Mouse (Mus musculus) lung, embryonic 16.5 days (tissue): ENCODE results near the gene Inafm1. TPM values are rescaled to one million over a fixed set of nuclear protein-coding genes. Genes with fewer than 3 reads are reported as not detected.

Source experiments
- ATAC-seq: fragments of 200-750 bp; cut with Nextera tagmentation; 2 replicates; pipeline ENCODE4 v1.8.0; 2017; ENCODE audit warnings: low read depth, mild to moderate bottlenecking, moderate library complexity
- H3K27ac ChIP-seq: fragments of 300-500 bp; sonication (generic); 2 replicates; pipeline ENCODE4 v1.5.1; 2014; ENCODE audit warnings: mild to moderate bottlenecking, control low read depth, low read length
- H3K27me3 ChIP-seq: fragments of 300-500 bp; sonication (generic); 2 replicates; pipeline ENCODE4 v1.6.1; 2014; ENCODE audit warnings: low read depth, low read length, mixed read lengths; ENCODE audit not compliant: control insufficient read depth, insufficient read depth
- H3K36me3 ChIP-seq: fragments of 300-500 bp; sonication (generic); 2 replicates; pipeline ENCODE4 v1.6.1; 2014; ENCODE audit warnings: low read length; ENCODE audit not compliant: control insufficient read depth, insufficient read depth
- H3K4me1 ChIP-seq: fragments of 300-500 bp; sonication (generic); replicated peaks from 2 replicates; pipeline ENCODE4 v1.6.1; 2014; ENCODE audit warnings: low read length, mixed read lengths; ENCODE audit not compliant: control insufficient read depth, insufficient read depth
- H3K4me2 ChIP-seq: fragments of 300-500 bp; sonication (generic); 2 replicates; pipeline ENCODE4 v1.6.1; 2014; ENCODE audit warnings: low read depth, low read length, control low read depth
- H3K4me3 ChIP-seq: fragments of 300-500 bp; sonication (generic); 2 replicates; pipeline ENCODE4 v1.5.1; 2014; ENCODE audit warnings: mild to moderate bottlenecking, low read length, control low read depth
- H3K9ac ChIP-seq: fragments of 300-500 bp; sonication (generic); 2 replicates; pipeline ENCODE4 v1.6.1; 2014; ENCODE audit warnings: low read length, control low read depth
- H3K9me3 ChIP-seq: fragments of 300-500 bp; sonication (generic); 2 replicates; pipeline ENCODE4 v1.6.1; 2016; ENCODE audit warnings: low read length; ENCODE audit not compliant: control insufficient read depth
- WGBS: fragments of 180-500 bp; shearing (Covaris S2); extraction: QIAGEN DNeasy Blood & Tissue Kit; methylation state at CpG from one replicate; pipeline ENCODE4 v1.1.7; 2014; 5-methylcytosine and 5-hydroxymethylcytosine counted together
- polyA plus RNA-seq: library from polyadenylated mRNA; unstranded; fragments of >200 nt; fragmentation: Nextera tagmentation; extraction: Ambion mirVana; gene quantifications from 2 replicates; pipeline ENCODE4 v1.2.1, GENCODE M21; 2015

Inafm1 gene
- polyA plus RNA-seq, 1 experiment from 2014 or later: 12.1 TPM

DNA sequence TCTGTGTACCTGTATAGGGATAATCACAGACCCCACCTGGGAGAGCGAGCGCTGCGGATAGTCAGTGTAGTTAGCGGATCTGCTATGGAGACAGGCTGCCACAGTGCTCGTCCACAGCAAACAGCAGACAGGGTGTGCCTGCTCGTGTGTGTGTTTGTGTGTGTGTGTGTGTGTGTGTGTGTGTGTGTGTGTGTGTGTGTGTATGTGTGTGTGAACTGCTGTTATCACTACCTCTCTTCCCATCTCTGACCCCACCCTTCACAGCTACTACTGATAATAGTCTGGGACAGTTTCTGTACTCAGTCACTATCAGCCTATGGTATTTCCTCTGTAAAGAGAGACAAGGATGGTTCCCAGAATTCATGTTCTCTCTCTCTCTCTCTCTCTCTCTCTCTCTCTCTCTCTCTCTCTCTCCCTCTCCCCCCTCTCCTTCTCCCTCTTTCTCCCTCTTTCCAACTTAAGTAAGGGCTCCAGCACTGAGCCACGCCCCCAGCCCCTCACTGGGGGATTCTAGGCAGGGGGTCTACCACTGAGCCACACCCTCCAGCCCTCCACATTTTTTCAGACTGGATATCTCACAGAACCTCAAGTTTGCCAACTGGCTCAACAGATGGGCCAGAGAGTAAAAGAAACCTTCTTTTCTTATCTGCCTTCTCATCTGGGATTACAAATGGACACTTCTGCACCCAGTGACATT lies 33.0 kb downstream of the Inafm1 start:
- H3K27me3 ChIP-seq: no peaks in the 10 kb centered on the region
- WGBS: 71% methylated on average over 7 of the region's 7 CpGs

DNA sequence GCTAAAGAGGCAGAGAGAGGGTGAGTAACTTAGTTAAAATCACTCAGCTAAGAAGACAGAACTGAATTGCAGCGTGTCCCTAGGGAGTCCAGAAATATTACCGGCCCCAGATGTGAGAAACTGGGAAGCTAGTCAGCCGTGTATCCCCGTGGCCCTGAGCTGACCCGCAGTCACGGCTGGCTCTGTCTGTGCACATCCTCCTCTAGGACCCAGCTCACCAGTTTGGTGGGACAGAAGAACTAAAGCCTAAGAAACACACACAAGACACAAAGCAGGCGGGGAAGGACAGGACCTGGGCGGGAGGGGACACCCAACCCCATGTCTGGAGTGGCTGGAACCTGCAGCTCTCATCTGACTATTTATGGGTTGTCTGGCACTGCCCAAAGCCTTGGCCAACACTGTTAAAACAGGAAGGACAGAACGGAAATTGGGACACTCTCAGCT lies 33.8 kb downstream of the Inafm1 start:
- Histone ChIP-seq H3K36me3 (no peaks in the 10 kb centered on the region), H3K4me3 (no peak overlapping the region), H3K9me3 (no peaks in the 10 kb centered on the region), H3K27ac (no peak overlapping the region), H3K4me1 (0 out of 2 replicates have a peak, but pooled peaks cover 2% of the 10 kb centered on the region), H3K4me2 (no peak overlapping the region), H3K9ac (no peak overlapping the region), H3K27me3 (no peaks in the 10 kb centered on the region)
- WGBS: 52% methylated on average over 9 of the region's 9 CpGs
- no peak for ATAC-seq

More for the DNA sequence above, 33.0 kb downstream of the Inafm1 start:
- Histone ChIP-seq H3K27ac (no peak overlapping the region), H3K4me1 (0 out of 2 replicates have a peak, but pooled peaks cover 2% of the 10 kb centered on the region), H3K9me3 (no peaks in the 10 kb centered on the region), H3K9ac (no peak overlapping the region), H3K4me3 (no peak overlapping the region), H3K4me2 (no peak overlapping the region), H3K36me3 (no peaks in the 10 kb centered on the region)
- no peak for ATAC-seq

DNA sequence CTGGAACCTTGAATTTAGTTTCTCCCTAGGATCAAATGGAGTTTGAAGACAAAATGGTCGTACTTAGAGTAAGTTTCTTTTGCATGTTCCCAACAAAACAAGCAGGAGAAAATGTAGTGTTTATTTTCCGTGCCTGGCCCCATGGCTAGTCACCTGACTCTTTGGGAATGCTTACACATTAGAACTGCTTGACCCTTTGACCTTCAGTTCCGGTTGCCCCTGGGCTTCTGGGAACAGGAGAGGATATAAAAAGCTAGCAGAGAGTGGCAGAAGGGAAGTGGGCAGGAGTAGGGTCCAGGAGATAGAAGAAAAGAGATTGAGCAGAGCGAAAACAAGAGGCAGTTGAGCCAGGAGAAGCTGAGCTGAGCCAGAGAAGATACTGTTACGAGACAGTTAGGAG lies 43.5 kb downstream of the Inafm1 start:
- ATAC-seq: no peak

More for the DNA sequence above, 43.5 kb downstream of the Inafm1 start:
- no peaks in the 10 kb centered on the region for H3K36me3 ChIP-seq
- no peaks in the 10 kb centered on the region; the same call in 1 of the 2 replicates for H3K27me3 ChIP-seq
- H3K4me3 ChIP-seq: no peak overlapping the region
- H3K9me3 ChIP-seq: no peaks in the 10 kb centered on the region
- 29% methylated on average over 5 of the region's 5 CpGs for WGBS
- H3K4me2 ChIP-seq: no peak overlapping the region
- H3K4me1 ChIP-seq: peaks cover 9% of the 10 kb centered on the region; the same call in 1 of the 2 replicates
- H3K9ac ChIP-seq: no peak overlapping the region
- H3K27ac ChIP-seq: no peak overlapping the region

Other genes starting within 250 kb of the Inafm1 start
- 5.9 TPM in 2 replicates for gene Bicra, start 225.7 kb downstream of the Inafm1 start, polyA plus RNA-seq
- gene Zfp541, start 211.8 kb downstream of the Inafm1 start, polyA plus RNA-seq: 0.06 TPM in 1 of 2 replicates, not detected in the other
- 167 and 202 TPM in 2 replicates for gene Napa, start 175.2 kb downstream of the Inafm1 start, polyA plus RNA-seq
- 28.3 and 31.7 TPM in 2 replicates for gene Kptn, start 153.7 kb downstream of the Inafm1 start, polyA plus RNA-seq
- gene Slc8a2, start 143.8 kb downstream of the Inafm1 start, polyA plus RNA-seq: 0.08 and 0.10 TPM in 2 replicates
- 19.5 and 19.8 TPM in 2 replicates for gene Meis3, start 98.5 kb downstream of the Inafm1 start, polyA plus RNA-seq
- gene Dhx34, start 51.6 kb downstream of the Inafm1 start, polyA plus RNA-seq: 13.8 and 14.9 TPM in 2 replicates
- gene C5ar2, start 29.5 kb downstream of the Inafm1 start, polyA plus RNA-seq: 0.44 and 0.53 TPM in 2 replicates
- 3.4 and 3.6 TPM in 2 replicates for gene C5ar1, start 14.1 kb downstream of the Inafm1 start, polyA plus RNA-seq
- gene Ccdc9, start 13.2 kb upstream of the Inafm1 start, polyA plus RNA-seq: 20.1 and 25.9 TPM in 2 replicates
- gene Bbc3, start 34.8 kb upstream of the Inafm1 start, polyA plus RNA-seq: 12.4 and 14.3 TPM in 2 replicates
- 281 and 310 TPM in 2 replicates for gene Sae1, start 114.2 kb upstream of the Inafm1 start, polyA plus RNA-seq
- 13.1 and 13.2 TPM in 2 replicates for gene Zc3h4, start 127.3 kb upstream of the Inafm1 start, polyA plus RNA-seq
- 34.8 and 39.1 TPM in 2 replicates for gene Tmem160, start 179.2 kb upstream of the Inafm1 start, polyA plus RNA-seq
- gene Npas1, start 204.1 kb upstream of the Inafm1 start, polyA plus RNA-seq: 0.38 and 0.39 TPM in 2 replicates